Mouse (Mus musculus): ENCODE data around the gene Tekt4. TPM values are rescaled to one million over a fixed set of nuclear protein-coding genes. Genes with fewer than 3 reads are reported as not detected.

The Tekt4 gene
- total RNA-seq, 1 experiment: not detected

GRCm38 (mm10) chr17:25464091-25464490 is 9.7 kb downstream of the Tekt4 start:
- in situ Hi-C loops (cut with MboI; ENCODE audit: low sequenced_read_pairs in 2 of 2, unreplicated experiment in 2 of 2): loop anchor here in 1 of 2 experiments (10.0 kb wide), 1 partner anchor 129 kb away; no protein-coding TSS in a partner anchor
- H3K4me1 ChIP-seq (ENCODE audit: control insufficient read depth in 2 of 2, insufficient read depth in 2 of 2, low read length in 2 of 2, poor library complexity in 1 of 2): no peaks in the 10 kb centered on the region; a peak in 1 of 4 replicates
- no peak overlapping the region for H3K9ac ChIP-seq (ENCODE audit: insufficient read depth, low read depth, low read length, poor library complexity, severe bottlenecking)
- H3K9me3 ChIP-seq (ENCODE audit: control insufficient read depth, insufficient read depth, low read depth, low read length): no peaks in the 10 kb centered on the region
- no peak for DNase-seq (ENCODE audit: low read depth, low spot score)
- no peak overlapping the region for H3K4me3 ChIP-seq (ENCODE audit: insufficient read depth in 1 of 2, low read depth in 1 of 2, low read length in 2 of 2, poor library complexity in 1 of 2, severe bottlenecking in 1 of 2)
- H3K36me3 ChIP-seq (ENCODE audit: control insufficient read depth, insufficient read depth, low read length, poor library complexity, severe bottlenecking): no peaks in the 10 kb centered on the region
- H3K27ac ChIP-seq (ENCODE audit: insufficient read depth, low read depth, low read length, poor library complexity, severe bottlenecking): no peak overlapping the region
- no peak for TF ChIP-seq ZNF384 (IDR thresholded peaks at IDR 0.05; ENCODE audit: low read depth, low read length)
- no peak for TF ChIP-seq ZC3H11A (IDR thresholded peaks at IDR 0.05; ENCODE audit: borderline replicate concordance, low read depth, low read length)
- no peak for TF ChIP-seq CHD2 (IDR thresholded peaks at IDR 0.05; ENCODE audit: low read depth, low read length)
- no peak for TF ChIP-seq MAFK (IDR thresholded peaks at IDR 0.05; ENCODE audit: insufficient read depth, low read depth, low read length)
- TF ChIP-seq HCFC1 (IDR thresholded peaks at IDR 0.05; ENCODE audit: borderline replicate concordance, insufficient read depth, low read length): no peak

GRCm38 (mm10) chr17:25466257-25466656 is 11.8 kb downstream of the Tekt4 start:
- Histone ChIP-seq H3K36me3 (ENCODE audit: control insufficient read depth, insufficient read depth, low read length, poor library complexity, severe bottlenecking) (no peaks in the 10 kb centered on the region), H3K27ac (ENCODE audit: insufficient read depth, low read depth, low read length, poor library complexity, severe bottlenecking) (no peak overlapping the region), H3K4me3 (ENCODE audit: insufficient read depth in 1 of 2, low read depth in 1 of 2, low read length in 2 of 2, poor library complexity in 1 of 2, severe bottlenecking in 1 of 2) (no peak overlapping the region), H3K4me1 (ENCODE audit: control insufficient read depth in 2 of 2, insufficient read depth in 2 of 2, low read length in 2 of 2, poor library complexity in 1 of 2) (no peaks in the 10 kb centered on the region; a peak in 1 of 4 replicates), H3K9me3 (ENCODE audit: control insufficient read depth, insufficient read depth, low read depth, low read length) (no peaks in the 10 kb centered on the region), H3K9ac (ENCODE audit: insufficient read depth, low read depth, low read length, poor library complexity, severe bottlenecking) (no peak overlapping the region)
- DNase-seq (ENCODE audit: low read depth, low spot score): no peak
- in situ Hi-C loops (cut with MboI; ENCODE audit: low sequenced_read_pairs in 2 of 2, unreplicated experiment in 2 of 2): loop anchor here in 1 of 2 experiments (5.0 to 10.0 kb wide), 2 partner anchors 64 to 131 kb away; no protein-coding TSS in a partner anchor
- TF ChIP-seq ZC3H11A (IDR thresholded peaks at IDR 0.05; ENCODE audit: borderline replicate concordance, low read depth, low read length): no peak
- no peak for TF ChIP-seq CHD2 (IDR thresholded peaks at IDR 0.05; ENCODE audit: low read depth, low read length)
- no peak for TF ChIP-seq HCFC1 (IDR thresholded peaks at IDR 0.05; ENCODE audit: borderline replicate concordance, insufficient read depth, low read length)

- Histone ChIP-seq H3K27ac (ENCODE audit: insufficient read depth, low read depth, low read length, poor library complexity, severe bottlenecking) (no peak overlapping the region), H3K9ac (ENCODE audit: insufficient read depth, low read depth, low read length, poor library complexity, severe bottlenecking) (no peak overlapping the region), H3K4me3 (ENCODE audit: insufficient read depth in 1 of 2, low read depth in 1 of 2, low read length in 2 of 2, poor library complexity in 1 of 2, severe bottlenecking in 1 of 2) (no peak overlapping the region), H3K9me3 (ENCODE audit: control insufficient read depth, insufficient read depth, low read depth, low read length) (no peaks in the 10 kb centered on the region), H3K4me1 (ENCODE audit: control insufficient read depth in 2 of 2, insufficient read depth in 2 of 2, low read length in 2 of 2, poor library complexity in 1 of 2) (no peaks in the 10 kb centered on the region; a peak in 1 of 4 replicates), H3K36me3 (ENCODE audit: control insufficient read depth, insufficient read depth, low read length, poor library complexity, severe bottlenecking) (no peaks in the 10 kb centered on the region)
- in situ Hi-C loops (cut with MboI; ENCODE audit: low sequenced_read_pairs in 2 of 2, unreplicated experiment in 2 of 2): loop anchor here in 1 of 2 experiments (5.0 to 10.0 kb wide), 2 partner anchors 65 to 133 kb away; no protein-coding TSS in a partner anchor
- TF ChIP-seq MAFK (IDR thresholded peaks at IDR 0.05; ENCODE audit: insufficient read depth, low read depth, low read length) (no peak), HCFC1 (IDR thresholded peaks at IDR 0.05; ENCODE audit: borderline replicate concordance, insufficient read depth, low read length) (no peak), ZC3H11A (IDR thresholded peaks at IDR 0.05; ENCODE audit: borderline replicate concordance, low read depth, low read length) (no peak), CHD2 (IDR thresholded peaks at IDR 0.05; ENCODE audit: low read depth, low read length) (no peak), ZNF384 (IDR thresholded peaks at IDR 0.05; ENCODE audit: low read depth, low read length) (no peak)
- DNase-seq (ENCODE audit: low read depth, low spot score): no peak
These were observed 13.4 kb downstream of the Tekt4 start for GRCm38 (mm10) chr17:25467781-25468180.

- in situ Hi-C loops (cut with MboI; ENCODE audit: low sequenced_read_pairs in 2 of 2, unreplicated experiment in 2 of 2): loop anchor here in 1 of 2 experiments (5.0 to 10.0 kb wide), 2 partner anchors 66 to 134 kb away; no protein-coding TSS in a partner anchor
- Histone ChIP-seq H3K9me3 (ENCODE audit: control insufficient read depth, insufficient read depth, low read depth, low read length) (no peaks in the 10 kb centered on the region), H3K36me3 (ENCODE audit: control insufficient read depth, insufficient read depth, low read length, poor library complexity, severe bottlenecking) (no peaks in the 10 kb centered on the region), H3K4me1 (ENCODE audit: control insufficient read depth in 2 of 2, insufficient read depth in 2 of 2, low read length in 2 of 2, poor library complexity in 1 of 2) (no peaks in the 10 kb centered on the region), H3K9ac (ENCODE audit: insufficient read depth, low read depth, low read length, poor library complexity, severe bottlenecking) (no peak overlapping the region), H3K27ac (ENCODE audit: insufficient read depth, low read depth, low read length, poor library complexity, severe bottlenecking) (no peak overlapping the region), H3K4me3 (ENCODE audit: insufficient read depth in 1 of 2, low read depth in 1 of 2, low read length in 2 of 2, poor library complexity in 1 of 2, severe bottlenecking in 1 of 2) (no peak overlapping the region)
- TF ChIP-seq ZNF384 (IDR thresholded peaks at IDR 0.05; ENCODE audit: low read depth, low read length): no peak
- TF ChIP-seq HCFC1 (IDR thresholded peaks at IDR 0.05; ENCODE audit: borderline replicate concordance, insufficient read depth, low read length): no peak
- TF ChIP-seq ZC3H11A (IDR thresholded peaks at IDR 0.05; ENCODE audit: borderline replicate concordance, low read depth, low read length): no peak
- TF ChIP-seq MAFK (IDR thresholded peaks at IDR 0.05; ENCODE audit: insufficient read depth, low read depth, low read length): no peak
- no peak for TF ChIP-seq CHD2 (IDR thresholded peaks at IDR 0.05; ENCODE audit: low read depth, low read length)
- DNase-seq (ENCODE audit: low read depth, low spot score): no peak
These were observed 13.9 kb downstream of the Tekt4 start for GRCm38 (mm10) chr17:25468301-25468700.
